Mouse (Mus musculus): ENCODE data around the gene Gm10320.

The Gm10320 gene

DNA sequence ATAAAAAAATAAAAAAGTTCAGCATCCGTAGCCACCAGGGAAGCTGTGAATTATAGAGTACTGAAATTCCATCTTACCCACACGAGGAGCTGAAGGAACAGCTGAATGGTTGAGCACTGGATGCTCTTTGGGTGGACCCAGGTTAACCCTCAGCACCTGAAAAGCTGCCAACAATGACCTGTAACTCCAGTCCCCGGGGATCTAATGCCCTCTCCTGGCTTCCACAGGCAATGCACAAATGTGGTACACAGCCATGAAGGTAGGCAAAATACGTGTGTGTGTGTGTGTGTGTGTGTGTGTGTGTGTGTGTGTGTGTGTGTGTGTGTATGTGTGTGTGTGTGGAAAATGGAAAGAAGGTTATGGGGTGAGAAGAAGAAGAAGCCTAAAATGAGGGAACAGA lies 30.3 kb downstream of the Gm10320 start:
- DNase-seq (ENCODE audit: low spot score), result no peak

DNA sequence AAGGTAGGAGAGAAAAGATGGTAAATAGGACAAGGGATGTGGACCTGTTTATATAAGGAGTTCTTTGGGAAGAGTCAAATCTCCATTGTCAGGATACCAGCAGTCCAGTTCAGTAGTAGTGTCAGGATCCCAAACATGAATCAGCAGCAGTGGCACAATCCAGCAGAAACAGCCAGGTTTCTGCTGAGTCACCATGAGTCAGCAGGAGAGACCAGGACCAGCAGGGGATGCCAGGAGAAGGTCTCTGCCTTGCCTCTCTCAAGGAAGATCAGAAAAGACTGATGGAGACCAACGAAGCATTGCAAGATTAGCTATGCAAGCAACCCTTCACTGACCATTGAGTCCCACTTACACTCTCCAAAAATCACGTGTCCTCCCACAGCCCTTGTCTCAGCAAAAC lies 35.4 kb downstream of the Gm10320 start:
- no peak for DNase-seq (ENCODE audit: low spot score)

DNA sequence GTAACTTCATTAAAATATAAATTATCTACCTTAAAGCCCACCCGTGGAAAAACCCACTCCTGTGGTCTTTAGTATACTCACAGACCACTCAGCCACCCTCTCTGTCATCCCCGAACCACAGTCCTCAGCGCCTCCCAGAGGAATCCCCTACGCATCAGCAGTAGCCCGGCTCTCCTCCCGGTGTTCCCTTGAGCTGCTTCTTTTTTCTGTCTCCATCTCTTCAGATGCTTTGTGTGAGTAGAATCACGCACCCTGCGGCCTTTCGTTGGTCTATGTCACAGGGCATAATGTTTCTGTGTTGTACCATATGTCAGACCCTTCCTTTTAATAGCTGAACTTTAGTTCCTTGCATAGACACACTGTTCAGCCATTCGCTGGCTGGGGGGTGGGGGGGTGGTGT lies 36.2 kb downstream of the Gm10320 start:
- no peak for DNase-seq (ENCODE audit: low spot score)

DNA sequence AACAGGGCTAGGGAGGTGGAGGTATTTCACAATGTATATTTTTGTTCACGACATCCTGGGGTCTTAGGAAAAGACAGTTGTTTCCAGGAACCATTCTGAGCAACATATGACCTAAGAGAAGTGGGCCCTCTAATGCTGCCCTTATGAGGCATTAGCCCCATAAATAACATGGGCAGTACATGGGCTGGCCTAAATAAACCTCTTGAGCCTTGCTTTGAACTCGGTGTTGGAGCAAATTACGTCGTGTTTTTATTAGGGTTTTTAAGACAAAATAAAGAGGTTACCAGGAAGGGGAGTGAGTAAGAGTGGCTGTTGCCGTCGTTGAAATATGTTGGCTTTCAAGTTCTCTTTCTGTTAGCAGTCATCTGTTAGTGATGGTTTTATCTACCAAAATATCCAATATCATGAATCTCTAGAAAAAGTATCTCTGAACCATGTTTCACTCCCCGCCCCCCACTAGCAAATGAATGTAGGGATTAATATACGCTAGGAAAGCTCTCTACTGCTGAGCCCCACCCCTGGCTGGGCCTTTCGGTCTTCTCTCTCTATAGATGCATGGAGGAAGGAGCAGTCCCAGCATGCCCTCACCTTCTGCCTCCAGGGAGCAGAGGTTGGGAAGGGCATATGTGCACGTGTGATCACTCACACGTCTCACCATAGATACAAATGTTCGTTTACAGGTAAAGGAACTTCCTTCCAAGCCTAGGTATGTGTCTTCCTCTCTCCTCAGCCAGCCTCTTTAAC lies 37.4 kb downstream of the Gm10320 start:
- DNase-seq (ENCODE audit: low spot score), result no peak

DNA sequence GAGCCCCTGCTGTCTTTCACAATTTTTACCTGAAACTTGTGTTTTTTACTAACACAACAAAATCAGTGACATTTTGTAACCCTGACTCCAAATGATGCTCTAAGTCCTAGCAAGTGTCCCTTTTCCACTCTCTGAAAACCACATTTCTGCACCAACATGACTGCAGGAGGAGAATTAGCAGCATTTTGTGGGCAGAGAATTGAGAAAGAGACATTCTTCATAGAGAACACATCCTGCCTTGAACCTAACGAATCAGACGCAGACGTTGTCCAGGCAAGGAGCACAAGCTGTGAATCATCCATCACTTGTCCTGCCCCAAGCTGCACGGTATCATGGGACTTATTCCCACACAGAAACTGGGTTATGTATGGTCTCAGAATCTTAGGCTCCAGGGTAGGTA lies 38.7 kb downstream of the Gm10320 start:
- no peak for DNase-seq (ENCODE audit: low spot score)

DNA sequence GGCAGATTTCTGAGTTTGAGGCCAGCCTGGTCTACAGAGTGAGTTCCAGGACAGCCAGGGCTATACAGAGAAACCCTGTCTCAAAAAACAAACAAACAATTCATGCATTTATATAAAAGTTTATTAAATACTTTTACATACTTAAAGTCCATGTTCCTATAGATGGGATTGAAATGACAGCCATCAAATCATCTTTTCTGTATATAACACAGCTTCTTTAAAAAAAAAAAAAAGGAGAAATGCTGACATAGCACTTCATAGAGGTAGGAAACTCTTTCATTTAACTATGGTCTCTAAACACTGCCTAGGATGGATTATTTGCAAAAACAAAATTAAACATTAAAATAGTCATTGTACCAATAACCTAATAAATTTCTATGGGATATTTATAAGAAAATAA lies 43.1 kb downstream of the Gm10320 start:
- no peak for DNase-seq (ENCODE audit: low spot score)

DNA sequence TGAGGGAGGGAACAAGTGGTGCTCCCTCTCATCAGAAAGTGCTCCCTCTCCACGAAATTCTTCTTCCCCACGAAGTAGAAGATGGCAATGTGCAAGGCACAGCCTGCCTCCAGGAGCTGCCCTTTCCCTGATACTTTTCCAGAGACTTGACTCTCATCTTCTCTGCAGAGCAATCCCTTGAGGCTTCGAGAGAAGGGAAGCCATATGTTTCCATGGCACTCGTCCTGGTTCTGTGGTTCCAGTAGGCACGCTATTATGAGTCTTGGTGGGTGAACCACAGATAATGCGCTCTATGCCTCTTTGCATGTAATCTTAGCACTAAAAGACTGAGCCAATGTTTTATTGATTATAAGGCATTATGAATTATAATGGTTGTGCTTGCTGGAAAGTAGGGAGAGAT lies 44.1 kb downstream of the Gm10320 start:
- no peak for DNase-seq (ENCODE audit: low spot score)

DNA sequence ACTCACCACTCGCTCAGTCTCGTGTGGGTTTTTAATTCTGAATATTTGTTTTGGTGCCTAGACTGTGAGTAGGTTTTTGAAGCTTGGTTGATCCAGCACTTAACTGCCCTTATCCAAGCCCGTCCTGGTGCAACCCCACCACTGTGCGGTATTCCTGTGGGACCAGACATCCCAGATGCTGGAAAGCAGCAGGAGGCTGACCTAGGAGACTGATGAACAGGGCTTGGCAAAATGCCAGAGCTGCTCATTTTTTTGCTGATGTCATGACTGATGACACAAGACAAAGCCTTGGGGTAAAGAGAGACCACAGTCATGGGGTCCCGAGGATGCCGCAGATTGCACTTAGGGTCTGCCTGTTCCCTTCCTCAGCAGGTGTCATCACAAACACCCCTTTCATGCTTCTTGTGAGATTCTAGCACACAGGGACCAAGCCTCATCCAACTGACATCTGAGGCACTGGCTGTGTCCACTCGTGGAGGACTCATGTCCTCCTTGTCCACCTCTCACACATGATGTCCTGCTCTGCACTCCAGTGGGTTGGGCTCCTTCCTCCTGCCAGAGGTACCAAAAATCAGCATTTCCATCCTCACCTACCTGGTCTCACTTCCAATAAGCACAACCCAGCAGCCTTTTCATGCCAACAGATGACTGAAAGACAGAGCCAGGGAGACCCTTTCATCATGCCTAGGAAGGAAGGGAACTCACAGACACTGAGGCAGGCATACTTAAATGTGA lies 46.2 kb downstream of the Gm10320 start:
- no peak for DNase-seq (ENCODE audit: low spot score)

DNA sequence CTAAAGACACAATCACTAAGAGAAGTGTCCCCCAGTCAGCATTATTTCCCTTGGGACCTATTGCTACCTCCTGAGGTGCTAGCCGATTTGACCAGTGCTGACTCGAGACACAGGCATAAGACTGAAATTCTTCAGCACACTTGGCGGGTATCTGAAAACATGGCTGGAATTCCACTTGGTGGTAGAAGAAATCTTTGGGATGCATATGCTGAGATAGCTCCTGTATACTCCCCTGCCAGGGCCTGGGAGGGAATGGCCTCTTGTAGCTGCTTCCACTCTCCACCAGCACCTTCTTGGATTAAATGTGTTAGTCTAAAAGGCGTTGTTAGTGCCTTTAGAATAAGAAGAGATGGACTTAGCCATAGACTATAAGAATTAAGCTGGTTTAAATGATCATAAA lies 50.8 kb downstream of the Gm10320 start:
- no peak for DNase-seq (ENCODE audit: low spot score)

DNA sequence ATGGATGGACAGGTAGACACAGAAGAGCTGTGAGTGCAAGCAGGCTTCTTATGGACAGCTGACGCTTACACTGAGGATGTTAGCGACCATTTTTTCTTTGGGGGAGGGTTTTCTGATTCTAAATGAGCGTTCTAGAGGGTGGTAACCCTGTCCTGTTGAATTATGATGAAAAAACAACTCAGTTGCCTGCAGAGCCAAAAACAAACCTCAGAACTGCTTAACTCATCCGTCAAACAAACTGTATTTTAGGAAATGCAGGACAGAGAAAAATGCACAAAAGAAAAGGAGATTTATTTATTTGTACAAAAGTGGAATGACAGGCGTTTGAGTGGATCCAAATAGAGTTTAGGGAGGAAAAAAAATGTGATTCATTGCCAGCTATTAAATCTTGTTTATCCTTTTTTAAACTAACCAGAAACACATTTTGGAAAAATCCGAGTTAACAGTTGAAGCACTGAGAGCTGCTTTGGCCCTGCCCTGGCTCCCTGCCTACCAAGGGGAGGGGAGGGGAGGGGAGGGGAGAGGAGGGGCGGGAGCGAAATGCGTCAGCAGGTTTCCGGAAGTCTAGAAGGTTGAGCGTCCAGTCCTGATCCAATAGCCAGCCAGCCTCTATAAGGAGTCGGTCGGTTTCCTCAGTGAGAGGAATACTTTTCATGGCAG lies 51.4 kb downstream of the Gm10320 start:
- DNase-seq (ENCODE audit: low spot score), result no peak
